Mouse (Mus musculus) cerebellum, adult (tissue): ENCODE data around the gene Mettl24.
"Not testable (repeated sequence)": the region's sequence is repeated elsewhere in the genome, so short reads cannot be mapped to it uniquely, and the experiment has no call there.

Experiments
- ATAC-seq: cut with Nextera tagmentation; 2 replicates; pipeline ENCODE4 v1.9.2; 2017; ENCODE audit warnings: mild to moderate bottlenecking, moderate library complexity, mixed read lengths; ENCODE audit not compliant: insufficient number of reproducible peaks, low FRiP score, low TSS enrichment

Mettl24 gene

GRCm38 (mm10) chr10:40726989-40727388, 43.9 kb downstream of the Mettl24 start:
- no peak for ATAC-seq

GRCm38 (mm10) chr10:40730200-40730599, 47.1 kb downstream of the Mettl24 start:
- ATAC-seq = no peak

GRCm38 (mm10) chr10:40733291-40733690, 50.2 kb downstream of the Mettl24 start:
- no peak for ATAC-seq

- ATAC-seq = no peak
Observed at GRCm38 (mm10) chr10:40736172-40736571, 53.1 kb downstream of the Mettl24 start.

DNA sequence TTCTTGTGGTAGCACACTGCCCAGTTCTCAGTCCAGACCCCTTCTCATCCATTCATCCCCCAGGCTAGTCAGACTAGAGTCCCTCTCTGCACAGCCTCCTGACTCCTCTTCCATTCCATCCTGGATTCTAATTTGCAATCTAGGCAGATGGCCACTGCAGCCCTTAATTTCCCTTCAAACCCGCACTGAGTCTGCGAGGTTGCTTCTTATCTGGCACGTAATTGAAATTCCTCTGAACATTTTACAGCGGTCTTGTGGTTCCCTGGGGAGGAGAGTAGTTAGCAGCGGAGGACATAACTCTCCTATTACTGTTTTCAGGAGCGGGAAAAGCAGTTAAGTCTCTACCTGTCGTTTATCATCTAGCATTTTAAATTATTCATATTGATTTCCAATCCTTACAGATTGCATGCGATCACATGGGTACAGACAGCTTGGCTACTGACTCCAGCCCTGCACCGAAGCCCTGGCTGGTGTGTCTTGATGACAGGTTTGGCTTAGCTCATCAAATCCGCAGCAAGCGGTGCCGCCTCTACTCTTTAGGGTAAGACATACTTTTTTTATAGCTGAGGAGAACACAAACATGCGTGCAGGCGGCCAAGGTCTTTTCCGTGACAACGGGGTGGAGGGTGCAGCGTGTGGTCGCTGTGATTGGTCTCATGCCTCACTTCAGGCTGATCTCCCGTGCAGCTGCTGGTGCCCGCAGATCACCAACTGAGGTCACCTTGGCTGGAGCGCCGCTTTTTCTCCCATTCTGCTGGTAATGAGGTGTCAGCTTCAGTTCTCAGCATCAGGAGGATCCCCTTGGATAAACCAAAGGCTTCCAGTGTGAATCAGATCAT, 54.4 kb downstream of the Mettl24 start:
- no peak for ATAC-seq

GRCm38 (mm10) chr10:40740696-40741095, 57.6 kb downstream of the Mettl24 start:
- no peak for ATAC-seq

DNA sequence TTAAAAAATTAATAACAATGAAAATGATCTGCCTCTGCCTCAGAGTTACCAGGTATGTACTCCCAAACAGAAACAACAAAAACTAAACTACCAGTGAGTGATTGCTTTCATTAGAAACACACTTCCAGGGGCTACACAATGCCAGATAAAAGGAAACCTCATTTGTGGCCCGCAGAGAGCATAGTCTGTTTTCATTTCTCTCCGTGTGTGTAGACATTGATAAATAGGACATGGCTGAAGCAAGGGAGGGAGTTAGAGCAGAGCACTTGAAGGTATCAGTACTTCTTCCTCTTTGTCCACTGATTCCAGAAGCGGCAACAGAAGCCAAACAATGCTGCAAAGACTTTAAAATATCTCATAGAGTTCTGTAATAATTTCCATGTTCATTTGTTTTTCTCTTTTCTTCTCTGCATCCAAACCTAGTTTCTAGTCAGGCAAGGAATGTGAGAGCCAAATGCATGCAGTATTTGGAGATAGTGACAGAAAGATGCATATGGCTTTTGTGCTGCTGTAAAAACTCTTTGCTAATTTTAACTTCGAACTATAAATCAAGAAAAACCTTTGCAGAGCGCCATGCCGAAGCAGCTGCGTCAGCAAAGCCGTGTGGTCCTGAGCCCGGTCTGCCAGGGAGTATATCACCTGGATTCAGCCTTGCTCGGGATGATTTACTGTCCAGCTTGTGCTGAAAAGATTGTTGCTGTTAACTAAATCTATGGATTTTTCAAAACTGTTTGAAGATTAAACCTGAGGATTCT, 67.4 kb downstream of the Mettl24 start:
- no peak for ATAC-seq

DNA sequence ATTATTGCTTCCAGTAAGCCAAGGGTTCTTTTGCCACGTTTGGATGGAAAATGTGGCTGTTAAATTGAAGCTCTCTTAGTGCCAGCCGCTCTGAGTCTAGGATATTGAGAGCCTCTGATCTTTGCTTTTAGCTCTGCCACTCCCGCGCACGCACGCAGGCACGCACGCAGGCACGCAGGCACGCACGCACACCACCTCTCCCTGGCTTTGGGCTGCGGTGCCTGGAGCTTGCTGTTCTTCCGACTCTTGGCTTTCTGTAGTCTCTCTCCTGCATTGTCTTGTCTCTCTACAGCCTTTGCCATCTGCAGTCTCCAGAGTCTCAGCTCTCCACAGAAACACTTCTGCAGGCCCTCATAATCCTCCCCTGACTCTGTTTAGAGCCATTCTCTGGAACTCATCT, 68.1 kb downstream of the Mettl24 start:
- no peak; the same call in 1 of the 2 replicates for ATAC-seq

DNA sequence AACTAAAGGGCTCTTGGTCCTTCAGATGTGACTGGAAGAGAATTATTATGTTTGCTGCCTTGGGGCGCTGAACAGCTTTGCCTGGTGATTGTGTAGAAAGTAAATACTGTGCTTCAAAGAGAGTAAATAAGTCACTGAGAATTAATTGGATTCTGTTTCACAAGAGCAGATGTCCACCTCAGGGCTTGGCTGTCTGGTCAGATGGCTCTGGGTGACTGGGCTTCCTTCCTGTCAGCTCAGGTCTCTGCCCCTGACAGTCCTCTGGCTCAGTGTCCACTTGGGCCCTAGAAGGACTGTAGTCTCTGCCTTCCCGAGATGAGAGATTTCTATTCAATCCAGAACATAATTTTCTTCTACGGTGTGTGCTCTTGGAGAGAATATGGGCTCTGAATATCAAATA, 70.0 kb downstream of the Mettl24 start:
- peak; percentile 83 for ATAC-seq

- no peak for ATAC-seq
Observed at GRCm38 (mm10) chr10:40758171-40759010, 75.3 kb downstream of the Mettl24 start.

GRCm38 (mm10) chr10:40759391-40760194, 76.5 kb downstream of the Mettl24 start:
- ATAC-seq = not testable (repeated sequence)

- ATAC-seq = no peak
Observed at GRCm38 (mm10) chr10:40760195-40761009, 77.3 kb downstream of the Mettl24 start.

DNA sequence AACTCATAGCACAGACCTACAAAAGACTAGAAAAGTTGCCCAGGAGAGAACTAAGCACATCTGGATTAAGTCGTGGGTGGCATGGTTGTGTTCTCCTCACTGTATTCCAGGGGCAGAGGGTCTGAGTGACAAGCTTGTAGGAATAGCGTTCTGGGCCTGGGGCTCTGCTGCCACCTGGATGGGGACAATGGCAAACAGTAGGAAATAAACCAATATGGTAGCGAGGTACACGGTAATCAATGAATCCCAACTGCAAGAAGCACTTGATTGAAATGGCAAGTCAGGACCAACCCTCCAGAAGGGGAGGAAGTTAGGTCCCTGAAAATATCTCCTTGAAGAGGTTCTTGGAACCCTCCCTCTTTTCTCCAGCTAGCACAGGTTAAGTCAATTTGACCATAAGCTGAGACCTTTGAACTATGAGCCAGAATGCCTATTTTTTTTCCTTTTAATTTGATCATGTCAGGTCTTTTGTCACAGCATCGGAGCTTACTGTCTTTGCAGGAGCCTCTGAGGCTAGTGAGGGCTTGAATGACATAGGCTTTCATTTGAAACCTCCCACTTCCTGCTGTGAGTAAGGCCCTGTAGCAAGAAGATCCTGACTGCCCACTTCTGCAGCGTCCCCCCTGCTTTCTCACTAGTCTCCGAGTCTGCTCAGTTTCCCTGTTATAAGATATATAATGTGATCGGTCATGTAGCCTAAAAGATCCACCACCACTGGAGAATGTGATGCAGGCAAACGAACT, 78.1 kb downstream of the Mettl24 start:
- no peak for ATAC-seq

DNA sequence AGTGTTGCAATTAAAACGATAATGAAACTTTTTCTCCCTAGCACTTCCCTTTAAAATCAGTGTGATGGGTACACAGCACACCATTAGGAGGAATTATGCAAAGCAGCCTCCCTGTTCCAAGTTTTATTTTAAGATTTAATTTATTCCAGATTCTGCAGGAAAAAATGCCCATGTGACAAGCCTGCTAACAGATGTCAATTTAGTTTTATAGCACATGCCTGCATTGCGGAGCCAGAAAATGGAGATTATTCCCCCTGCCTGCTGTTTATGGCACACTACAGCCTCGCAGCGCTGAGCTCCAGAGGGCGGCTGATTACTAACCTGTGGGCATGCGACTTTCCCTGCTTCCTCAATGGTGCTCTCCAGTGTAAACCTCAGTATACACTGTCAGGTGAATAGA, 79.5 kb downstream of the Mettl24 start:
- no peak for ATAC-seq

GRCm38 (mm10) chr10:40763084-40763720, 80.1 kb downstream of the Mettl24 start:
- ATAC-seq = no peak

GRCm38 (mm10) chr10:40772266-40772665, 89.2 kb downstream of the Mettl24 start:
- no peak for ATAC-seq

GRCm38 (mm10) chr10:40775151-40775550, 92.1 kb downstream of the Mettl24 start:
- no peak for ATAC-seq

DNA sequence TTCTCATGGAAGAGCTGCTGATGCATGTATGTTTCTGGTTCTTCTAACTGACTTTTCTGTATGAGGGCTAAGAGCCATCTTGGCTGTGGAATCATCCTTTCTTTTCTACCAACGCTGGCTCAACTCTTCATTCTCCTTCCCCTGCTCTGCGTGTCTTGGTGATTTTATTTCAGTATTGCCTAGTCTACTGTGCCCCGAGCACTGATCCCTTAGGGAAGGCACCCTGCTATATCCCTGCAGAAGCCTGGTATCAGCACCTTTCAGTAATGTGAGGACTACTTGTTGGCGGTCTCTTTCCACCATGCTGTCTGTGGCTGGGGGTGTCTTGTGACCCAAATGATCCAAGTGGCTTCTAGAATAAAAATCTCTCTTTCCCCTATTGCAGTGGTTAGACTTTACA, 92.6 kb downstream of the Mettl24 start:
- no peak for ATAC-seq
